Mouse (Mus musculus): ENCODE measurements around the gene Chn2.

Gene Chn2

DNA sequence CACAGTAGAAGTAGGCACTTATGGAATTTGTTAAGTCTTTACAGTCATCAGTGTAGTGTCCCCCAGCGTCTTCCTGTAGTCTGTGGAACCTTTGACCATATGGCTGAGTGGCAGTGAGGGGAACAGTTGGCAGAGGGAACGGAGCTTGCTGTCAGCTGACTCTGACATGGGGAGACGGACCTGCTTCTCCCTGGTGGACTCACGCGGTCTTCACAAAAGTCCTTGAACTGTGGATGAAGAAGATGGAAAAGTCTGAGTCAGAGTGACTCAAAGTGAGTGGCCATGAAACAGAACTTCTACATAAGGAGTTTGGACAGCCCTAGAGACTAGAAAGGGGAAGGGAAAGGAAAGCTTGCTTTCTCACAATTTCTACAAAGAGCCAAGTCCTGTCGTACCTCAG, 36.1 kb downstream of the Chn2 start:
- no peak for DNase-seq (ENCODE audit: low spot score in 2 of 2)

DNA sequence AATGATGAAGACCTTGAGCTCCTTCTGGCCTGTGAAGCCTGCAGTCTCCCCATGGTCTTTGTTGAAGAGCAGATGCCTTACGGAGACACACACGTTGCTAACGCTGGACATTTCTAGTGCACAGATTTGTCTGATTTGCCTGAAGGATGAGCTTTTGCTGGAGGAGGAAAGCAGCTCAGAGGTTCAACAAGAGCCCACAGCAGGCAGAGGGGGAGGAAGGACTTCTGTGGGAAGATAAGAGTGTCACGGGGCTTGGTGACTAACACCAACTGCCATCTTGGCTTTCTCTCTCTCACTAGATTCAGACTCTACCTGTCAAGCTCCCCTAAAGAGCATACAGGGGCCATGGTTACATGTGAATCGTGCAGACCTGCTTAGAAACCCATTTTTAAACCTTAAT, 37.3 kb downstream of the Chn2 start:
- DNase-seq (ENCODE audit: low spot score in 2 of 2), result no peak

DNA sequence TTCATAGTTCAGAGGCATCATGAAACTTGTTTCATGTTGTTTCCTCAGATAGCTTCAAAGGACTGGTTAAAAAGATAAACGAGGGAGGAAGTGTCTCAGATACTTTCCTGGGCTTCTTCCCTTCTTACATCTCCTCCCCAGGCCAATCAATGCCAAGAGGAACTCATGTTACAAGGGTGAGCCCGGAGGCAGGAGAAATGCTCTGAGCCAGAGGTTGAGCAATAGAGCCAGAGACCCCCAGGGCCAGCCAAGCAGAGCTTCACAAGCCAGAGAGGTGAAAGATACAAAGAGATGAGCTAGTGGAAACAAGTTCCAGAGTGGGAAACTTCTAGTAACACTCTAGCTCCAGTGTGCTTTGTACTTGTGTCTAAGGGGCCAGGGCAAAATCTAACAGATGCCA, 38.9 kb downstream of the Chn2 start:
- no peak for DNase-seq (ENCODE audit: low spot score in 2 of 2)

DNA sequence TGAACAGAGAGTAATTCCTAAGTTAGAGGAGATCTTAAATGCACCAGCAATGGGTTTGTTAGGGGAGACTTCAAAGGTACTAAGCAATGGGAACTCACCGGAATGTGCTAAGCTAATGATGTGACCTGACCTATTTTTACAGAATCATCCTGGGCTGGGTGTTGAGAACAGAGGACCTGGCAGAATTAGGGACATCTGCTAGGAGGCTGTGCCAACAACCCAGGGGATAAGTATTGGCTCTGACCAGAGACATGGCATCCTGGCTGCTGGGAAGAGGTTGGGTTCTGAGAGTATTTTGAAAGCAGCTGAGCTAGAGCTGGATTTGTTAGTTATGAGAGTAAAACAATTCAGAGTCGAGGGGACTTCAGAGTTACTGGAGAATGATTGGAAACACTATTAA, 40.5 kb downstream of the Chn2 start:
- no peak for DNase-seq (ENCODE audit: low spot score in 2 of 2)

DNA sequence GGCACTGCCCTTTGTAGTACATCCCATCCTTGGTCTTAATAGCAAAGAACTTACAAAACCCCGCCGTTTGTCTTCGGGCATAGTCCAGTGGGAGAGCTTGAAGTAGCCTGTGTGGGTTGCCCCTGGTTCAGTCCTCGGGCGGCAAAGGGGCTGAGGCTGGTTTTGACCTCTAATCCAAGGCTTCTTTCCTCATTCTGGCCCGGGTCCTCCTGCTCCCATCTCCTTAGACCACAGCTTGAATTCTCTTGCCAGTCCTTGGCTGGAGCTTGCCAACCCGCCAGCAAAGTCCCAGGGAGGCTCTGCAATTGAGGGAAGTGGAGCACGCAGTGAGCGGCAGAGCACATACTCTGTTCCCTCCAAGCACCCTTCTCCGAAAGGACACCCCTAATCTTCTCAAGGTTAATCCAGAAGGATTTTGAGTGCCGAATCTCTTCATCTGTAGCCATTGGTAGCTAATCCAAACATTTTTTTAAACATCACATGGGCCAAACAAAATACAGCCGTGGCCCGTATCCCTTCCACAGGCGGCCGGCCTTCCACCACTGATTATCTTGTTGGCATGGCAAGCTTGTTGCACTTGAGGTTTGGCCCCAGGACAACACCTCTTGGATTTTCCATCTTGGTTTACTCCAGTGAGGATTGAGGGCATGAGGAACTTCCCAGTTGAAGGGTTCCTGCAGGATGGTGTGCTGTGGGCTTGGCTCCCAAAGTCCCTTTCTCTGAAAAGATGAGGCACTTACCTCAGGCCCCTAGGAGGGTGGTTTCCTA, 41.3 kb downstream of the Chn2 start:
- DNase-seq (ENCODE audit: low spot score in 2 of 2), result no peak

DNA sequence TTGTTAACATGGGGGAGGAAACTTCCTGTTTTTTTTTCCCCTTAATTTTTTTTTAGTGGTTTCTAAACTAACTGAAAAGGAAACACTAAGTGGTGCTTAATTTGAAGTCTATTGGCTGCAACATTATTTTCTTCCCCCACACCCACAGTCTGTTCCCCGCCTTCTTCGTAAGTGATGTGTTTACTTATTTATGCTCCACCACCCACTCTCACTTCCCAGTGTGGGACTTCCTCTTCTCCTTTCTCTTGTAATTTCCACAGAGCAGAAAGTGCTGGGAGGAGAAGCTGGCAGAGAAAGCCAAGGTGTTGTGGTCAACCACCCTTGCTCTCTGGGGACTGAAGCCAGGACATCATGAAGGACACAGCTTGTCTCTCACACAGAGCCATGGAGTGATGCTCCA, 43.2 kb downstream of the Chn2 start:
- DNase-seq (ENCODE audit: low spot score in 2 of 2), result peak in 1 of 2 experiments; percentile 46

DNA sequence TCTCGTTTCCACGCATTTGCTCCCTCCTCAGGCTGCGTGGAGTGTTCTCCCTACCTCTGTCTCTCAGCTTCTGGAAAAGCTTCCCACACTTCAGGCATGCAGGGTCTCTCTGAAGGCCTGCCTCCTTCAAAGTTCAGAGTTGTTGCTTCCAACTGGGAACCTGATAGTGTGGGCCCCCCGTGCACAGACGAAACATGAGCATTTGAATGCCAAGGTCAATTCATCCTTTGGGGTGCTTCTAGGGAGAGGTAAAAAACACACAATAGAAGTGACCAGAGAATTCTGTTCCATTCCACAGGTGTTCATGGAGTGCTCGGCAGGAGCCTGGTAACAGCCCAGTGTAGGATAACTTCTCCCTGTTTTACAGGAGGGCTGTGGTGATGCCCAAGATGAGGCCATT, 44.7 kb downstream of the Chn2 start:
- DNase-seq (ENCODE audit: low spot score in 2 of 2), result no peak

DNA sequence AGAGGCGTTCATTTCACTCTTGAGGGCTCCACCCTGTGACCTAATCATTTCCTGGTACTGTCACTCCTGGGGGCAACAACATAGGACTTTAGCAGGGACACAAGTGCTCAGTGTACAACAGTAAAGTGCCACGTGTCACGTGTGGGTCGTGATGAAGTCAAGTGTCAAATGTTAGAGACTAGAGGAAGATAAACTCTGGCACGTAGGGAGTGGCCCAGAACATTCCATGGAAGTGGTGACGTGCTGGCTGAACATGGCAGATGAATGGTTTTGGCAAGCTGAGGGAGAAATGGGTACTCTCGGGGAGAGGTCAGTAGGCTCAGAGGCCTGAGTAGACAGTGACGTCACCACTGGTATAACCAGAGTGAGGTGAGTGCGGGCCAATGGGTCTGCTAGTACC, 45.7 kb downstream of the Chn2 start:
- DNase-seq (ENCODE audit: low spot score in 2 of 2), result no peak

DNA sequence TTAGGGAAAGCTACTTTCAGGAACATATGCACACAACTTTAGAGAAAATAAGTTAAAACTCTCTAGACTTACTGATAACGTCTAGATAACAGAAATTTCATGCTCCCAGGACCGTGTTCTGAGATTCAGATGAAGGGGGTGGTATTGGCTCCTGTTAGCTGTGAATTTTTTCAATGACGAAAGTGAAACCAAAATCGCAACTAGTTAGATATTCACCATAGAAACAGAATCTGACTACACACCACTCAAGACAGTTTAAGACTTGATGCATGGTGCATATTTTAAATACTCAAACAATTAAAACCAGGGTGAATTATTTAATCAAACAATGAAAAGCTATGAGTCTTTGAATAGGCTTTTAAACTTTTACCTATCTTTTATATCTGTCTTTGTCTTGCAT, 48.8 kb downstream of the Chn2 start:
- DNase-seq (ENCODE audit: low spot score in 2 of 2), result no peak

DNA sequence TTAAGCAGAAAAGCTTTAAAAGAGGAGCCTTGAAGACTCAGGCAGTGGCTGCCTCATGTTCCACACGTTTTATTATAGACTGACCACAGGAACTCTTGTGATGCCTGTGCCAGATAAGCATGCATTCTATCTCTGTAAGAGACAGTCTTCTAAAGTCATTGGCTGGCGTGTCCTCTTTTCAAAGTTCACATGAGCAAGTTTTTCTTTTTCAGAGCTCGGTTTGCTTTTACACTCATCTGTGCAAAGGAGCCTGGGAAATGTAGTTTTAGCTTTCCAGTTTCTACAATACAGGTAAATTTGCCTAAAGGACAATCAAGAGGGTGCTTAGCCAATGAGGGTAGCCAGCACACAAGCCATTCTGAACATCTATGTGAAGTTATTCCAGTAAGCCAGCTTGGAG, 51.5 kb downstream of the Chn2 start:
- no peak for DNase-seq (ENCODE audit: low spot score in 2 of 2)

DNA sequence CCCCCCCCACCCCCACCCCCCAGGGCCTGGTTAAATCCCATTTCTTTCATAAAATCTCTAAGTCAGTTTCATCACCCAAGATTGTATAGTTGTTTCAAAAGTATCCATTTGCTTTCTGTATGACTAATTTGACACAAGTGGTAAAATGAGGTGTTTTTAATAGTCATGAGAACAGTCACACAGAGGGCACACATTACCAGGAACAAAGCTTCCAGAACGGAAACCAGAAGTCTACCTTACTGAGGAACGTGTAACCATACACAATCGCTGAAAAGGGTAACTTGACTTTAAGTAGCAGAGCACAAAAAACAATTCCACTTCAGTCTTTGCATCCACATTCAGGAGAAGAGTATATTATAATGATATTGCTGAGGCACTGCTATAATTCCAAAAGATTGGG, 53.6 kb downstream of the Chn2 start:
- DNase-seq (ENCODE audit: low spot score in 2 of 2), result no peak

DNA sequence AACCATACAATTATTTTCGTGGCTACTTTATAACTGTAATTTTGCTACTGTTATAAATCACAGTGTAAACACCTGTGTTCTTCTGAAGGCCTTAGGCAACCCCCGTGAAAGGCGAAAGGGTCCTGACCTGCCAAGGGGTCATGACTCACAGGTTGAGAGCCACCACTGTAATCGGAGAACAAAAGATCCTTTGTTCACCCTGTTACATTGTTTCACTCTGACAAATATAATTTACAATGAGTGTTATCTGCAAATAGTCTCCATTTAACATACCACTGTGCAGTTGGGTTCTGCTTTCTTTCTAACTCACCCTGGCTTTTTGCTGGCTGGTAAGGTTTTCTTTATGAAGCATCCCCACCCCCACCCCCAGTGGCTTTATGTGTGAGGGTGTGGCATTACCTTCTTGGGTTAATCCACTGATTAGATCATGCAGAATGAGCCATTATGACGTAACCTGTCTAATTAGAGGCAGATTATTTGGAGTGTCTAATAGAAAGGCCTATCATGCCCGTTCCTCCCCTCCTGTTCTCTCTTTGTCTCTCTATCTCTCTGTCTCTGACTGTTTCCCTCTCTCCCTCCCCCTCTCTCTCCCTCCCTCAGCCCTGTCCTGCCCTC, 56.9 kb downstream of the Chn2 start:
- DNase-seq (ENCODE audit: low spot score in 2 of 2), result no peak

DNA sequence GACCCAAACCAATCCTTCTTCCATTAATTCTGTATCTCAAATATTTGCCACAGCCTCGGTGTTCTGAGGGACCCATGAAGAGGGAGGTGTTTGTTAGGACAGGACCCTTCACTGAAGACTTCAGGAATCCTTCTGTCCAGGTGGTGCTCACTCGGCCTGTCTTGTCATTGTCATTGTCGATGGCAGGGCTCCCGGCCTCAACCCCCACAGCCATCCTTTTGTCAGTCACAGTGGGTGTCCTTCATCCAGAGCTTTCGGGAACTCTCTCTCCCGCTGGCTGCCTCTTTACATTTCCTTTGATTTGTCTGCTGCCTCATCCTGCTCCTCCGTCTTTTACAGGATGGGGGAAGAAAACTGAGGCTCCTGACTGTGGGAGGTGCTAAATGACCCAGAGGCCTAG, 57.5 kb downstream of the Chn2 start:
- no peak for DNase-seq (ENCODE audit: low spot score in 2 of 2)

DNA sequence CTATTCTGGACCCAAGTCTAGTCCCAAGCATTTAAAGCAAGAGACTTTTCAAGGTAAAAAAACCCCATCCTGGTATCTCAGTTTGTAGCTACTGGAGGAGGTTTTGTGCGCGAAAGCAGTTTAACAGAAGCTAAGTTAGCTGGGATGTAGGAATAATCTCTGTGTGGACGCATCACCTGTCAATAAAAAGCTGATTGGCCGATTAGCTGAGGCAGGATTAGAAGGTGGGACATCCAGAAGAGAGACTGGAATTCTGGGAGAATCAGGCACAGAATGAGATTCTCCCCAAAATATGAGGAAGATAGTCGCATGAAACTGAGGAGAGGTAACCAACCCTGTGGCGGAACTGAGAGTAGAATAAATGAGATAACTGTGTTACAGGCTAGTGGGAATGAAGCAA, 59.0 kb downstream of the Chn2 start:
- DNase-seq (ENCODE audit: low spot score in 2 of 2), result no peak

DNA sequence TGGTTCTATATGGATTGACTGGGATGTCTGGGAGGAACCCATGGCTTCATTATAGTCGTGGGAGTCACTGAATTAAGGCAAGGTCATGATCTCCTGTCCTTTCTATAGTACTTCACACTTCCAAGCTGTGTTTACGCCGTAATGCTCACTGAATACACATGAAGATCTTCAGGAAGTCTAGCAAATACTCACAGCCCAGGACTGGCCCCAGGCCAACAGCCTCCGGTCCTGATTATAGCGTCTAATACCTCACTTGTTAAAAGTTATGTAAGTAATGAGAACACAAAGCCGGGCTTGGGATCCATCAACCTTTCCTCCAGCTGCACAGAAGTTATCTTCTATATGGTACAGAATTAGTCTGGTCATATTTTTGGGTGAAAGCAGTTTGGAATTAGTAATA, 60.3 kb downstream of the Chn2 start:
- DNase-seq (ENCODE audit: low spot score in 2 of 2), result no peak

DNA sequence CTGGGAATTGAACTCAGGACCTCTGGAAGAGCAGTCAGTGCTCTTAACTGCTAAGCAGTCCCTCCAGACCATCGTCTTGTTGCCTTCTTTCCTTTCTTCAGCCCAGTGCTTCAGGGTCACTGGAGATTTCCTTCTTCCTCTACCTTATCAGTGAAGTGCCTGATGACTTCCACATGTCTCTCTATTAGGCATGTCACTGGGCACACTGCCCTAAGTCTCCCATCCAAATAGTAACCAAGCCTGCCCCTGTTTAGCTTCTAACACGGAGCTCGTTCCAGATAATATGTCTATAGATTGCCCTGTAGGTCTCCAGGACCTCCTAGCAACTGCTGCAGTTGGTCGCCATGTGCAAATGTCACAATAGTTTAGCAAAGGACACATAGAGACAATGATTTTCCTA, 62.9 kb downstream of the Chn2 start:
- no peak for DNase-seq (ENCODE audit: low spot score in 2 of 2)

DNA sequence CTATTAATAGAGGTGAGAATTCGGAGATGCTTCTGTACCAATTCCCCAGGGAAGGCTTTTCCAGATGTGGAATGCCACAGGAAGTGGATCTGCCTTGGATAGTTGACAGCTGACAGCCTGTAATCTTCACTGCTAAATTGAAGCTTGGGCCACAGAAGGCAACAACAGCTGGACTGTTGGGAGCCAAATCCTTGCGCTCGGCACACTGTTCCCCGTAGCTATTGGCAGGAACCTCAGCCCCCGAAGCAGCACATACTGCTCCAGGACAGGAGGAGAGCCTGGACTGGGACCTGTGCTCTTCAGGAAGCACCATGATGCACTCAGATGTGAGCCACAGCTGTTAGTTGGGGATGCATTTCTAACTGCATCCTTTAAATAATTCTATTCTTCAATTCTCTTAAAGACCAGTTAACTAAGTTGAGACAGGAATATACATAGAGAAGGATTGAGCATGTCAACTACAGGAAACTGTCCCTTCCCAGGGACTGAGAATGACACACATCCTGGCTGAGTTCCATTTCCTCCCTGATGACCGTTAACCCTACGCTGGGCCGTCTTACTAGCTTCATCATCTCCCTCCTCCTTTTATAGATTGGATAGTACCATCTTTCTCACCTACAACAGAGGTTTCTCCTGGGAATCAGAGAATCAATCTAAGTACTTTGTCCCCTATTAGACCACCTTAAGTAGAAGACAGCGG, 64.1 kb downstream of the Chn2 start:
- no peak for DNase-seq (ENCODE audit: low spot score in 2 of 2)

DNA sequence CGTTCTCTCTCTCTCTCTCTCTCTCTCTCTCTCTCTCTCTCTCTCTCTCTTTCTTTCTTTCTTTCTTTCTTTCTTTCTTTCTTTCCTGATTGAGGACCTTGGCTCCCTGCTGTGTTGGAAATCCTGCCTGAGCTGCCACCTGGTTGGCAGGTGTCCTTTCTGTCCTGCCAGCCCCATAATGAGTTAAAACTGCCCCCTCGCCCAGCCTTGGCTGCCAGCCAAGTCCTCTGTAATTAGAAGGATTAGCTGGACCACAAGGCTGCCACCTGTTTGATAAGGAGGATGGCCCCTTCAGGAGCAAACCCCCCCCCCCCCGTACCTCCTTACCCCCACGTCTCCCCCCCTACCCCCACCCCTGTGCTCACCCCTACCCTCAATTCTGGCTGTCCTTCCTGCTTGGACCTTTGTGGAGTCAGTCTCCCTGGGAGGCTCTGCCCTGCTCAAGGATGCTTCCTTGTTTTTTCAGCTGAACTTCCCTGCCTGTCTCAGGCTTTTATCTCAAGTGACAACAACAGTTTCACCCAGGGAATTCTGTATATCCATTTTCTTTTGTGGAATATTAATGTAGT, 72.1 kb downstream of the Chn2 start:
- no peak for DNase-seq (ENCODE audit: low spot score in 2 of 2)

DNA sequence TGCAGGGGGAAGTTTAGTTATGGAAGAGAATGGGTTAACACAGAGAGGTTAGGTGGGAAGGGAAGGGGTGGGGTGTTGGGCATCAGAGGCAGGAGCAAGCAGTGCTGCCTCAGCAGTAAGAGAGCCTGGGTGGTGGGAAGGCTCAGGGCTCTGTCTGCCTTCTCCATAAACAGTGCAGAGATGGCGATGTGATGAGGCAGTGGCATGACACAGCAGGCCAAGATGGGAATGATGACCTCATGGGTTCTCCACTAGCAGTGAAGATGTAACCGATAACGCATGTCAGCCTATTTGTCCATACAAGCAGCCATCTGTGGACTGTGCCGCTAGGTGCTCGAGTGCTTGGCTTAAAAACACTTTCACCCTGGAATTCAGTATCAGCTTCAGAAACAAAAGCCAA, 74.0 kb downstream of the Chn2 start:
- no peak for DNase-seq (ENCODE audit: low spot score in 2 of 2)

DNA sequence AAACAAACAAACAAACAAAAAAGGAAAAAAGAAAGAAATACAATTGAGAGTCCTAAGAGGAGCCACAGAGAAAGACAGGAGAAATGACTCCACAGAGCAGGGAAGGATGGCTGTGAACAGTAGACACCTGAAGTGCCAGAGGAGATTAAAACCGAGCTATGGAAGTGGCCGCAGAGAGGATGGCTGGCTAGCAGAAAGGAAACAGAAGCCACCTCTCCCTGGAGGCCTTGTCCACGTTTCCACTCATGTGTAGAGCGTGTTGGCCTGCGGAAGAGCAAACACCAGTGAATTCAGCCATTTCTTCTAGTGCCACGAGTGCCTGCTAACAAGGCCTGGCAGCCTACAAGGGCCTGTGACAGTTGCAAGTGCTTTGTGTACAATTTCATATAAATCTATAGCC, 75.1 kb downstream of the Chn2 start:
- no peak for DNase-seq (ENCODE audit: low spot score in 2 of 2)

DNA sequence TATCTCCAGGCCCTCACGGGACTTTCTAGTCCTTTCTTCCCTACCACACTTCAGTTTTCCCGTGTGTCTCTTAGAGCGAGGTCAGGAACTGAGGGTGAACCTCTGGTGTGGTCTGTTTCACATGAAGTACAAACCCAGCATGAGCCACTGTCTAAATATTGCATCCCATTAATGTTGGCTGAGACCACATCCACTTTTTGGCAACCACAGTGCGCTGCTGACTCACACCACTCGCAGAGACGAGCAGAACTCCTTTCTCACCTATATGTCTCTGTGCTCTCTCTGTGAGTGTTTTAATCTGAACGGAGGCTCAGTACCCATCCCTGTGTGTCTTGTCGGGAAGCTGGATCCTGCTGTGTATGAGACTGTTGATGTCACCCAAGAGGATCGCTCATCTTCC, 76.9 kb downstream of the Chn2 start:
- DNase-seq (ENCODE audit: low spot score in 2 of 2), result no peak

DNA sequence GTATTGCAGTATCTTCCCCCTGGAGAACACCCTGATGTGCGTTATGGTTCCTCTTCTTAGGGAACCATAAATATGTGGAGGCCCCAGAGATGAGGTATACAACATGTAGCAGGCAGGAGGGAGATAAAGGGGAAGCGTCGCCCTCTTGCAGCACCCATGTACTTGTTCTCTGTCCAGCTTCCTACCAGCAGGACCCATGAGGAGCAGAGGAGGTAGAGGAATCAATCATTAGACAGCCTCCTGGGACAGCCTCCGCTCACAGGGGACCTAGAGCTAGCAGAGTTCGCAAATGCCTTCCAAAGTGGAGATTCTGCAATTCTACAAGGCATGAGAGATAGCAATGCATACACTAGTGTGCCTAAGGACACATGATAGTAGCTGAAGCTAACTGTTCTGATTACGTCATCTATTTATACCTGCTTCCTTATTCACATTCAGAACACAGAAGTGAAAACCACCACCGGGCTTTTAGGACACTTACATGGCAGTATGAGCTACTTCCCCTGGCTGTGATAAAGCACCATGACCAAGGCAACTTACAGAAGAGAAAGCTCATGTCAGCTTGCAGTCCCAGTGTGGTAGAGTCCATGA, 77.7 kb downstream of the Chn2 start:
- DNase-seq (ENCODE audit: low spot score in 2 of 2), result peak in 1 of 2 experiments; percentile 35

DNA sequence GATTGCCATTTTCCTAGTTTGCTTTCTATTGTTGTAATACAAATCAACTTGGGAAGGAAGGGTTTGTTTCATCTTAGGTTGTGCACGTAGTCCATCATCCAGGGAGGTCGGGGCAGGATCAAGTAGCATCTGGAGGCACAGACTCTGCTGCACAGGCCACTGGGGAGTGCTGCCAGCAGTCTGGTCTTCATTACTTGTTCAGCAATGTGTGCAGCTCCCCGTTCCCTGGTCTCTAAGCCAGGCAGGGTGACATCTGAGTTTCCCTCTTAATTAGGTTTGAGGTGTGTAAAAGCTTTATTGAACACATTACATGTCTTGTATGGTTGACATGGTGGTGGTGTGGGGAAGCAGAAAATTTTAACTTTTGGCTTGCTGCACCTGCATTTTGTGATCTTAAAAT, 79.0 kb downstream of the Chn2 start:
- DNase-seq (ENCODE audit: low spot score in 2 of 2), result no peak
